Mouse (Mus musculus) ES-E14 (cell line): ENCODE data around the gene Pcnx4.

Source experiments
- CHD2 ChIP-seq: IDR thresholded peaks from 2 replicates; pipeline ENCODE4 v1.6.1; 2014; ENCODE audit warnings: mild to moderate bottlenecking, low read depth, low read length, inconsistent platforms
- MAFK ChIP-seq: IDR thresholded peaks from 2 replicates; pipeline ENCODE4 v1.6.1; 2014; ENCODE audit warnings: mild to moderate bottlenecking, low read depth, low read length, inconsistent platforms; ENCODE audit not compliant: insufficient read depth
- ZC3H11A ChIP-seq: IDR thresholded peaks from 2 replicates; pipeline ENCODE4 v1.6.1; 2012; ENCODE audit warnings: low read depth, mild to moderate bottlenecking, inconsistent platforms, low read length, borderline replicate concordance

DNA sequence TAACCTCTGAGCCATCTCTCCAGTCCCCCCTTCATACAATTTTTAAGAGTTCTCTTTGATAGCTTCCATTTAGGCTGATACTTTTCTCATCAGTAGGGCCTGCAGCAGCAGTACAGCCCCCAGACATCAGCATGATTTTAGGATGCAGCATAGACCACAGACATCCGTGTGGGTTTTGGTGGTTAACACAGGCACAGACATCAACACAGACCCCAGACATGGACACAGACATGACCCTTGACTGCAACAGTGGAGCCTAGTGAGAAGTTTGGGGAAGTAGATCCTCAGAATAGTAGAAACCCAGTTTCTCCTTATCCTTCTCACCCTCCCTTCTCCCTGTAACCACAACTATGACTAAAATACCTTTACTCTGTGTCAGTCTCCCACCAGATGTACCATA is 49.2 kb downstream of the Pcnx4 start:
- TF ChIP-seq CHD2, result no peak
- no peak for TF ChIP-seq MAFK
- no peak for TF ChIP-seq ZC3H11A
